Mouse (Mus musculus): ENCODE measurements around the gene Ube2g2. TPM values are rescaled to one million over a fixed set of nuclear protein-coding genes. Genes with fewer than 3 reads are reported as not detected.

Gene Ube2g2
- polyA plus RNA-seq, 1 experiment, result not detected

GRCm38 (mm10) chr10:77645571-77645970 is 23.5 kb downstream of the Ube2g2 start:
- 90% methylated on average over 5 of the region's 5 CpGs for WGBS
- H3K4me1 ChIP-seq (ENCODE audit: control insufficient read depth, insufficient read depth, low read length), result peaks cover 13% of the 10 kb centered on the region
- no peak overlapping the region for H3K4me3 ChIP-seq (ENCODE audit: insufficient read depth, low read depth, low read length)
- no peak; the same call in 1 of the 2 replicates for TF ChIP-seq CTCF (IDR thresholded peaks at IDR 0.05; ENCODE audit: insufficient read depth, low read depth, low read length)
- TF ChIP-seq POLR2A (IDR thresholded peaks at IDR 0.05; ENCODE audit: insufficient read depth, low read depth, low read length), result no peak
- no peak overlapping the region for H3K27ac ChIP-seq (ENCODE audit: insufficient read depth, low read depth, low read length)

- peaks cover 13% of the 10 kb centered on the region for H3K4me1 ChIP-seq (ENCODE audit: control insufficient read depth, insufficient read depth, low read length)
- no peak overlapping the region for H3K4me3 ChIP-seq (ENCODE audit: insufficient read depth, low read depth, low read length)
- WGBS, result 86% methylated on average over 1 of the region's 1 CpGs
- TF ChIP-seq POLR2A (IDR thresholded peaks at IDR 0.05; ENCODE audit: insufficient read depth, low read depth, low read length) (no peak), CTCF (IDR thresholded peaks at IDR 0.05; ENCODE audit: insufficient read depth, low read depth, low read length) (no peak)
- H3K27ac ChIP-seq (ENCODE audit: insufficient read depth, low read depth, low read length), result no peak overlapping the region
Observed at GRCm38 (mm10) chr10:77647461-77647860, 25.4 kb downstream of the Ube2g2 start.

- WGBS, result 84% methylated on average over 8 of the region's 8 CpGs
- H3K27ac ChIP-seq (ENCODE audit: insufficient read depth, low read depth, low read length), result no peak overlapping the region
- no peak overlapping the region for H3K4me3 ChIP-seq (ENCODE audit: insufficient read depth, low read depth, low read length)
- TF ChIP-seq POLR2A (IDR thresholded peaks at IDR 0.05; ENCODE audit: insufficient read depth, low read depth, low read length) (no peak), CTCF (IDR thresholded peaks at IDR 0.05; ENCODE audit: insufficient read depth, low read depth, low read length) (no peak)
- peaks cover 13% of the 10 kb centered on the region for H3K4me1 ChIP-seq (ENCODE audit: control insufficient read depth, insufficient read depth, low read length)
Observed at GRCm38 (mm10) chr10:77647901-77648300, 25.8 kb downstream of the Ube2g2 start.

- TF ChIP-seq CTCF (IDR thresholded peaks at IDR 0.05; ENCODE audit: insufficient read depth, low read depth, low read length), result no peak
- no peak for TF ChIP-seq POLR2A (IDR thresholded peaks at IDR 0.05; ENCODE audit: insufficient read depth, low read depth, low read length)
- H3K27ac ChIP-seq (ENCODE audit: insufficient read depth, low read depth, low read length), result no peak overlapping the region
- H3K4me3 ChIP-seq (ENCODE audit: insufficient read depth, low read depth, low read length), result no peak overlapping the region
- H3K4me1 ChIP-seq (ENCODE audit: control insufficient read depth, insufficient read depth, low read length), result peaks cover 13% of the 10 kb centered on the region
- WGBS, result 88% methylated on average over 9 of the region's 9 CpGs
Observed at GRCm38 (mm10) chr10:77652046-77652445, 30.0 kb downstream of the Ube2g2 start.

GRCm38 (mm10) chr10:77658286-77658994 is 36.4 kb downstream of the Ube2g2 start:
- WGBS, result 87% methylated on average over 15 of the region's 15 CpGs

GRCm38 (mm10) chr10:77663949-77664665 is 42.0 kb downstream of the Ube2g2 start:
- WGBS, result 68% methylated on average over 43 of the region's 43 CpGs
- no peak for TF ChIP-seq POLR2A (IDR thresholded peaks at IDR 0.05; ENCODE audit: insufficient read depth, low read depth, low read length)
- no peak for TF ChIP-seq CTCF (IDR thresholded peaks at IDR 0.05; ENCODE audit: insufficient read depth, low read depth, low read length)
- Histone ChIP-seq H3K4me3 (ENCODE audit: insufficient read depth, low read depth, low read length) (no peak overlapping the region), H3K27ac (ENCODE audit: insufficient read depth, low read depth, low read length) (no peak overlapping the region), H3K4me1 (ENCODE audit: control insufficient read depth, insufficient read depth, low read length) (peaks cover 2% of the 10 kb centered on the region; the same call in 1 of the 2 replicates)

More at GRCm38 (mm10) chr10:77658286-77658994, 36.4 kb downstream of the Ube2g2 start:
- TF ChIP-seq POLR2A (IDR thresholded peaks at IDR 0.05; ENCODE audit: insufficient read depth, low read depth, low read length) (no peak), CTCF (IDR thresholded peaks at IDR 0.05; ENCODE audit: insufficient read depth, low read depth, low read length) (no peak)
- H3K4me3 ChIP-seq (ENCODE audit: insufficient read depth, low read depth, low read length), result no peak overlapping the region
- no peak overlapping the region for H3K27ac ChIP-seq (ENCODE audit: insufficient read depth, low read depth, low read length)
- H3K4me1 ChIP-seq (ENCODE audit: control insufficient read depth, insufficient read depth, low read length), result no peaks in the 10 kb centered on the region

GRCm38 (mm10) chr10:77666342-77666741 is 44.3 kb downstream of the Ube2g2 start:
- Histone ChIP-seq H3K27ac (ENCODE audit: insufficient read depth, low read depth, low read length) (no peak overlapping the region), H3K4me3 (ENCODE audit: insufficient read depth, low read depth, low read length) (no peak overlapping the region), H3K4me1 (ENCODE audit: control insufficient read depth, insufficient read depth, low read length) (peaks cover 2% of the 10 kb centered on the region; the same call in 1 of the 2 replicates)
- WGBS, result 57% methylated on average over 8 of the region's 8 CpGs
- TF ChIP-seq CTCF (IDR thresholded peaks at IDR 0.05; ENCODE audit: insufficient read depth, low read depth, low read length) (no peak), POLR2A (IDR thresholded peaks at IDR 0.05; ENCODE audit: insufficient read depth, low read depth, low read length) (no peak)

- WGBS, result 74% methylated on average over 4 of the region's 4 CpGs
- Histone ChIP-seq H3K4me3 (ENCODE audit: insufficient read depth, low read depth, low read length) (no peak overlapping the region), H3K4me1 (ENCODE audit: control insufficient read depth, insufficient read depth, low read length) (peaks cover 2% of the 10 kb centered on the region; the same call in 1 of the 2 replicates), H3K27ac (ENCODE audit: insufficient read depth, low read depth, low read length) (no peak overlapping the region)
- no peak for TF ChIP-seq CTCF (IDR thresholded peaks at IDR 0.05; ENCODE audit: insufficient read depth, low read depth, low read length)
- TF ChIP-seq POLR2A (IDR thresholded peaks at IDR 0.05; ENCODE audit: insufficient read depth, low read depth, low read length), result no peak
Observed at GRCm38 (mm10) chr10:77667402-77667801, 45.3 kb downstream of the Ube2g2 start.

- 85% methylated on average over 4 of the region's 4 CpGs for WGBS
- Histone ChIP-seq H3K4me1 (ENCODE audit: control insufficient read depth, insufficient read depth, low read length) (peaks cover 4% of the 10 kb centered on the region; the same call in 1 of the 2 replicates), H3K4me3 (ENCODE audit: insufficient read depth, low read depth, low read length) (no peak overlapping the region), H3K27ac (ENCODE audit: insufficient read depth, low read depth, low read length) (no peak overlapping the region)
- TF ChIP-seq POLR2A (IDR thresholded peaks at IDR 0.05; ENCODE audit: insufficient read depth, low read depth, low read length) (no peak), CTCF (IDR thresholded peaks at IDR 0.05; ENCODE audit: insufficient read depth, low read depth, low read length) (no peak)
Observed at GRCm38 (mm10) chr10:77670710-77671109, 48.6 kb downstream of the Ube2g2 start.
